Mouse (Mus musculus) cerebellum, adult 8-10 months (tissue): ENCODE results near the gene Pde4b.
A peak's percentile ranks its signal among the peaks of the same experiment; 100 is the strongest.

Experiments used
- DNase-seq: peaks from one replicate; pipeline ENCODE4 v3.0.0; 2022

Gene Pde4b

DNA sequence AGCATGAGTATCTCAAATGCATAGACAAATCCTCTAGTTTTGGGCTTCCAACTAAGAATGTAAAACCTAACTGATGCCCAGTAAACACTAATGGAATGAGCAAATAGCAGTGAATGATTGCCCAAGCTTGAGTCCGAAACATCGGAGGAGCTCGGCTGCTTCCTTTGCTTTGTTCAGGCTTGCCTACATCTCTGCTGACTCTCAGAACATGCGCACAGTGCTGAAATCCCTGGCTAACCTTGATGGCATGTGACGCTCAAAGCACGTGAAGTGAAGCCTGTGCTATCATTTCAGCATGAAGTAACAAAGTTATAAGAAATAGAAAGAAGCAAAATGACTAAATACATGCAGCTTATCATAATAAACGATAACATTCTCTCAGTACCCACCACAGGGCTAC is 425.6 kb downstream of the Pde4b start:
- no peak for DNase-seq

DNA sequence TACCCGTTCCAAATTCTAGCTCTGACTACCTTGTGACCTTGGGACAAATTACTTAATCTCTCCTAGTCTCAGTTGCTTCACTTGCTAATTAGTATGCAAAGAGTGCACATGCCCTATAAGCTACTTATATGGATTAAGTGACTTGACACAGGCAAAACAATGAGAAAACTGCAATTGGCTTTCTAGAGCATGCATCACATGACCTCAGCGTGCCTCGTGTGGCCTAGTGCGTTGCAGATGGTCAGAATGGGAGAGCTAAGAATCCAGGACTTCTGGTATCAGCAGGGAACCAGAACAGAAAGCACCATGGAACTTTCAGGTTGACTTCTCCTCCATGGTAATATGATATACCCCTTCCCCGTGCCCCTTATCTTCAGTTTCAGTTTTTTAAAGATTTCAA is 426.2 kb downstream of the Pde4b start:
- no peak for DNase-seq

DNA sequence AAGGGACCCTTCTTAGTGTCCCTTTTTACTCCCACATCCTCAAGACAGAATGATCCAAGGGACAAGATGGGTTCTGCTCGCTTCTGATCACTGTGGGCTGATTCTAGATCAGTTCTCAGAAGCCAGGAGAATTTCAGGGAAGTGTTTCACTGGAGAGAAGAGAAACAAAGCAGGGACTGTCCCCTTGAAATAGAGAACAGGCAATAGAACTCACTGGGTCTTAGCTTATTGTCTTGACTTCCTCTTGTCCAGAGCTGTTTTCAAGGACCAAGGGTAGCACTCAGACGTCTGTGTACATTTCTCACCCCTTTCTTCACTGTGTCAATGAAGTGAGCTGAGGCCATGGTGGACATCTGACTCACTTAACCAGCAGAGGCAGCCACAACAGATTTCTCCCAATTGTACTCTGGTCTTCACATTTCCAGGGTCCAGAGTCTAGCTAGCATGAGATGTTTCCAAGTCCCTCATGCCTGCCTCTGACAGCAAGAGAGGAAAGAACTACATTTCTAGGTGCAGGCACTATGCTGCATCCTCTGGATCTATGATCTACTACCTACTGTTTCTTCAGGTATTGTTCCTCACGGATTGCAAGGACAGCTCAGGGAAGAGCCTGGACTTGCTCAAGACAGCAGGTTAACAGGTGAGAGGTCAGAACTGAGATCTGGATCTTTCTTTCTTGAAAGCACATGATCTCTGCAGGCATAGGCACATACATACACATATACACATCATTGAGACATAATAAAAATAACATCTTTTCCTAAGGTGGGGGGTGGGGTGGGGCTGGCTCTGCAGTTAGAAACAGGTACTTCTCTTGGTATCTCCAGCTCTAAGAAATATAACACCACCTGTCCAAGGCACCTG is 427.9 kb downstream of the Pde4b start:
- DNase-seq = no peak

DNA sequence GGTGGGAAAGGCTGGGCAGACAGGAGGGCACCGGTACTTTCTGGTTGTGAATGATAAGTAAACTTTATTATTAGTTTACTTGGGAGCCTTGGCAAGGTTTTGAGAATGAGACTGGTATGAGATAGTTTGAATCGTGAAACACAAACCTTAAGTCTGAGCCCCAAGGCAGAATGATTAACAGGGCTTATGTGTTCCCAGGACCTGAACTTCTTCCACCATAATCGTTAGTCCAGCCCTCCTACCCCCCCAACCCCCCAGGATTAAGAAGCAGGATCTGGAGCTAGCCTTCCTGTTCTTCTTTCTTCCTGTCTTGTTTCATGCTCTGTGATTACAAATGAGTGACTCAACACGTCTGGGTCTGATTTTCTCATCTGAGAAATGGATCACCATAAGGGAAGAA is 429.1 kb downstream of the Pde4b start:
- no peak for DNase-seq

DNA sequence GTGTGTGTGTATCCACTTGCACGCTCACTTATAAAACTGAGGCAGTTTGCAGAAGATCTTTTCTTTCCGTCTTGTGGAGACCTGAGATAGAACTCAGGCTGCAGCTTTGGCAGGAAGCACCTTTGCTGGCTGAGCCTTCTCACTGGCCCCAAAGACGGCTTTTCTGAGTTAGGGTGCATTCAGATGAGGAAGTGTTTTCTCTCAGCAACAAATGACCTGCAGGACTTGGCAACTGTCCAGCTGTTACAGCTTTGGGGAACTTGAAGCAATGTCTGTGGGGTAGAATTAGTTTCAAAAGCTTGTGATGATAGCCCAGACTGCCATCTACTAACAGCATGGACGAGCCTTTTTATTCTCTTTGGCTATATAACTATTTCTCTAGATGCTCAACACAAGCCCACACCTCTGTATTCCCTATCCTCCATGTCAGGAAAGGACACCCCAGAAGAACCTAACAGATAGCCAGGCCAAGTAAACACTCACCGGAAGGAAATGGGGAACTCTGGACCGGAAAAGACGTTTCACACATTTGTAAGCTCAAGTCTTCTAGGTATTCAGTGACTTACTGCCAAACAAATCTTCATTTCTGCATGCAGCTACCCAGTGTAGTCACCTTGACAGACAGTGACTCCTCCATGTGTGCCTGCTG is 429.8 kb downstream of the Pde4b start:
- DNase-seq = peak; percentile 35

DNA sequence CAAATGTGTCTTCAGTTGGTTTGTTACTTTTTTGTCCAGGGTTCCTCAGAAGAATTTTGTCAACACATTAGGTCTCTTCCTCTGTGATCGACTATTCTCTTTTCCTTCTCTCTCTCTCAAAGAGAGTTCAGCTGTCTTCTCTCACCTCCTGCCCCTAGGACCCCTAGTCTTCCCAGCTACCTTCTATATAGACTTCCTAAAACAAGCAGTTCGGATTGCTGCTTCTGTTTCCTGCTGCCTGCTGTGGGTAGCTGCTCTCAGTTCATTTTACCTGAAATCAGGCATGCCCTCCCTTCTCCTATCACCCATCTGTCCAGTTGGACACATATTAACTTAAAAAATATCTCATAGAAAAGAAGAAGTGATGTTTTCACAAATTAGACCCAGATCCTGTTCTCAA is 430.3 kb downstream of the Pde4b start:
- DNase-seq = no peak

DNA sequence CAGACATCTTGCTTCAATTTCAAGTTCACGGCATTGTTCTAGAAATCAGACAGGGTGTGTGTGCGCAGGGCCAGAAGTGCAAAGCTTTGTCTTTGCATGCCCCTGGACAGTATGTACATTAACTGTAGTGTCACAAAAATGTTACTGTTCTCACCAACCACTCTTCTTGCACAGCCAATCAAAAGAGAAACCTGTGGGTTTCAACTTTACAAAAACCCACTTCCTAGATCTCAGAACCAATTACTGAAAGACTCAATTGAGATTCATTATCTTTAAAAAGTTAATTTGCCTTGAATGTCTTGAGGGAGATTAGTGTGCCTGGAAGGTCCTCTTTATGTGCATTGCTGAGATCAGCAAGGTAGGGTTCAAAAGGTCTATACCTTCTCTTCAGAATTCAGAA is 431.0 kb downstream of the Pde4b start:
- no peak for DNase-seq

DNA sequence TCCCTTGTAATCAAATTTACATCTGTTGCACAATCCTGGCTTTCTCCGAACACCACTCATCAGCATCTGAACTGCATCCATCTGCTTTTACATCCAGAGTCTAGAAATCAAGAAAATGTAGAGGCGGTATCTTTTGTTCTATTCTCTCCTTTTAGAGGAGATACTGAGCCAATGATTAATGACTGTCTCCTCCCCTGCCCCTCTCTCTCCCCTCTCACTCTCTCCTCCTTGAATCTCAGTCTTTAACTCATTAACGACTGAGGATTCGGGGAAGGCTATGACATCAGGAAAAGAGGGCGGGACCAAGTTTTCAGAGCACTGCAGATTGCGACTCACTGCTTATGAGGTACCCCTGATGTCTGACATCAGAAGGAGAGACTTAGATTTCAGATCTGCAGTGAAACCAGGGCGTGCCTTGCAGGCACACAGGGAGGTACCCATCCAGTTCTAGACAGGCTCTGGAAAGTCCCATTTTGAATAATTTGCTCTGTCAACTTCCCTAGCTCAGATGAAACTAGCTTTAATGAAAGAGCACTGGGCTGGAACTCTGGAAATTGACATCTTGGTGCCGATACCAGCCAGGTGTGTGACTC is 433.4 kb downstream of the Pde4b start:
- DNase-seq = no peak

DNA sequence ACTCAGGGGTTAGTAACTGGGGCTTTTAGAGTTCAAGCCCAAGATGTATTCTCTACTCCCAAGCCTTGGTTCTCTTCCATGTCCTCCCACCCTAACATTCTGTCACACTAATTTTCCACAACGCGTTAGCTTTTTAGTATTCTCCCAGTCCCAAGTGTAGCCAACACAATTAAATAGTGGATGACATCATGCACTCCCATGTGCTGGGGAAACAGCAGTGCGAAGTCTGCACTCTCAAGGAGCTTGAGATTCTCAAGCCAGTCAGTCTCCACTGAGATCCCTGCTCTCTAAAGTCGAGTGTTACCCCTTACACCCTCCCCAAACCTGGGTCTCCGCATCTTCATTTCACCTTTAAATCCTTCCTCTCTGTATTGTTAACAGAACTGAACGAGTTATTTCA is 434.1 kb downstream of the Pde4b start:
- no peak for DNase-seq

DNA sequence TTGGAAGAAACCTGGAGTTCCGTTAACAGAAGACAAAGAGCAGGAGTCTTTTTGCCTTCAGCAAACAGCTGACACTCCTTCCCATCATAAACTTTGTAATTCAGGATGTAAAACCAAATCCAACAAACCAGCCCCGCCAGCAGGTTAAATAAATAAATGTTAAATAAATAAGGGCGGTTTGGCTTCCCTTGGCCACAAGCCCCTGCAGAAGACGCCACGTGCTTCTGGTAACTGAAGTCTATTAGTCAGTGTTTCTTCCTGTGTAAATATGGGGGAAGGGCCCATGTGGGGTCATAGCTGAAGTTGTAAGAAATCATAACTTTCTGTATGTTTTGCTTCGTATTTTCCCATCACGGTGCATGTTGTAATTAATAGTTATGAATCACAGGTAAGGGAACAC is 440.0 kb downstream of the Pde4b start:
- DNase-seq = no peak

DNA sequence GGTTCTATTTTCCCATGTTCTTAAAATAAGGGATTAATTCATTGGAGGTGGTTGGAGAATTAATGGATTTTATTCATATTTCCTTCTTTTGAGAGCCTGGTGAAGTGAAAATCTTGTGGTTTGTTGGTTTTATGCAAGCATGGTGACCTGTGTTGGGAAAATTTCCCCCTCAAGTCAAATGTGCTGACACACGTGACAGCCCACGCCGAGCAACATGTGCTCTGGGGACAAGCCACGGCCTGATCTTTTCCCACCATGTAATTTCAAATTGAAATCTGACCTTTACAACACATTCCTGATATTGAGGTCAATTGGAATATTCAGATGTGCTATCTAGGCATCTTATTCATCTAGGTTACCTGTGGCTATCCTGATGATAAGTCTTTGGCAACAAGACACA is 443.5 kb downstream of the Pde4b start:
- no peak for DNase-seq

DNA sequence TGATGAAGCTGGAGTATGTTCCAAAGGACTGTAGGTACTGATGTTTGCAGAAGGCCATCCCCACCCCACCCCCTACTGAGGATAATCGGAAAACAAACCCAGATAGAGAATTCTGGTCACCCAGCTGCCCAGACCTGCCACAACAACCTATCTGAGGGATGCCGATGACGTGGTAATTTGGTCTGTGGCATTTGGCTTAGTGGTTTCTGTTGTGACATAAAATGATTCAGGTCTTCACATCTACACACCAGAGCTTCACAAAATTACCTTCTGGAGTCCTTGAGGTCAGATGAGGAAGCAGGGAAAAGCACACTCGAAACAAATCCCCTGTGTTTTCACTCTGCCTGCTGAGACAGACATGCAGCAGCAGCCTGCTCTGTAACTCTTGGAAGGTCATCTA is 444.4 kb downstream of the Pde4b start:
- no peak for DNase-seq

DNA sequence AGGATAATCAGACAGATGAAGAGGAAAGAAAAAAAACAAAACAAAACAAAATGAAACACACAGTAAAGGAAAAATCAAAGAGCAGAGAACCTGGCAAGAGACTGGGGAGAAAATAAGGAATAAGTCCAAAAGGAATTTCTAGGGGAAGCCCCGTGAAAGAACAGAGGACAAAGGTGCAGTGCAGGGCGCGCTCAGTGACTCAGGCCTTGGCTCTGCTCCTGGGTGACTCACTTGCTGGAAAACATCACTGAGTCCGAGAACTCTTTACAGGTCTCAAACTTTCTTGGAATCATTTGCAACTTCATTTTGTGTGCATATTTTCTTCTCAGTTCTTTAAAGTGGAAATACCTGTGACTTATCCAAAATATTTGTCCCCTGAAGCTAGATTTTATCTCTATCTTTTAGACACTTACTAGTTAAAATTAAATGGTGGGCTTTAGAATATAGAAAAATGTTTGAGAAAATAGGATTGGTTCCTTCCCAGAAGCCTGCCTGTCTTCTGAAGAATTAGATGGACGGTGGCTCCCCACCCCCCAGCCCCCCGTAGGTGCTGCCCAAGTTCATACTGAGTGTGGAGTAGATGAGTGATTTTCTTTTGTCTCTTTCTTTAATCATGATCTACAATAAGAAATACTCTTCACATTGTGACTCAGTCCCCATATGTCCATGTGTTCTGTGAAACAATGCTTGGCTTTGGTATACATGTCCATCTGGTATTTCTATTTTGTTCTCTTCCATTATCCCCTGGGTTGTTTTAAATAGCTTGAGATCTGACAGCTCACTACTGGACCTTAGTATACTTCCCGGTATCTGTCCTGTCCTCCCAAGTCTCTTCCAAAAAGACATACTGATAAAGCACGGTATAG is 446.1 kb downstream of the Pde4b start:
- peak; percentile 71 for DNase-seq

DNA sequence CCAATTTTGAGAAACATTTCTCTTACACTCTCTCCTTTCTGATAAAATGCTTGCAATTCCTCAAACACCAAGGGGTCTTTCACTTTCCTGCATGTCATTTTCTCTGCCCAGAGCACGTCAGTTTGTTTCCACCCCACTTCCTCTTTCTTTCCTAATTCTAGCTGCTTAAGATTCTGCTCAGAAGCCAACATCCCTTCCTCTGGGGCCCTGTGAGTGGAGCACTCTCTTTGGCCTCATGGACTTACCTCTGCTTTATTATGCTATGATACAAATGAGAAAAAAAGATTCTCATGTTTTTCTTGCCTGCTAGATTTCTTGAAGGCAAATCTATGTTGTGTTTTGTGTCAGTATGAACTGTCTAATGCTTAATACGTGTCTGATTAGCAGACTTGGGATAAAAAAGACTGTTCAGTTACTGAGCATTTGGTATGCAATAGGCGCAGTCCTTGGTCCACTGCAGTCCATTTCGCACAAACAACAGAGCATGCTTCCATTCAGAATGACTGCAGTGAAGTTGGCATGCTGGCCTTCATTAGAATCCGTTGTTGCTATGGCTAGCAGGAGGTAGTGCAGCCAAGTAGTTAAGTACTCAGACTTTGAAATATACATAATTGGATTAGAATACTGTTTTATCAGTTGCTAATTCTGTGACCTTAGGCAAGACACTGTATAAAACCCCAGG is 446.8 kb downstream of the Pde4b start:
- peak; percentile 38 for DNase-seq

DNA sequence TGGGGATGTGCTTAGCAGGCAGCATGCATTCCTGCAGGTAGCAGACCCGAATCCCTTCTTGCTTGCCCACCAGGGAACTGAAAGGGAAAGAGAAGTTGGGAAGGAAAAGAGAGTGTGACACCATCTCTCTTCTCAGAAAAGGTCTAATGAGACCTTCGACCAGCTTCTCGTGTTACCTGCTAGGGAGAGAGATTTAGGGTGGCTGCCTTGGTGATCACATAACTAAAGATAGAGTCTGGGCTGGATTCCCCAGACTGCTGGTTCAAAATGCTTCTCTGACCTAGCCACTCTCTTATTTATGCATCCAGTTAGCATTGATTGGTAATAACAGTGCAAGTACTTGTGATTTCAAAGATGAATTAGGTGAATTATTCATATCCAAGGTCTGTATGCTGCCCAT is 448.5 kb downstream of the Pde4b start:
- DNase-seq = no peak

DNA sequence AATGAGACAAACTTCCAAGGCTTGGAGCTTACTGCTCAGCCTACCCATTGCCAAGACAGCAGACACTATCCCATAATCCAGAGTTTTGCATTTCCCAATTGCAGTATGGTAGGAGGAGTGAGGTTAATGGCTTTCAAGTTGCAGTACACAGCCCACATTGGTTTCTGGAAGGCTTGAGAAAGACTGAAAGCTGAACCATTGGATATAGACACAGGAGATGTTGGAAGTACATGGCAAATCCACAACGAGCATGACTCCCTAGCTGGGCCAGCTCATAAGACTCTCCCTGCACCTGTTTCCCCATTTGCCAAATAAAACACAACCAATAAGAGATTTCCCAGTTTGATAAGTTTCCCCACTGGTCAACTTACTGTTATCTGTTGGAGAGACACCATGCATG is 450.9 kb downstream of the Pde4b start:
- DNase-seq = no peak

DNA sequence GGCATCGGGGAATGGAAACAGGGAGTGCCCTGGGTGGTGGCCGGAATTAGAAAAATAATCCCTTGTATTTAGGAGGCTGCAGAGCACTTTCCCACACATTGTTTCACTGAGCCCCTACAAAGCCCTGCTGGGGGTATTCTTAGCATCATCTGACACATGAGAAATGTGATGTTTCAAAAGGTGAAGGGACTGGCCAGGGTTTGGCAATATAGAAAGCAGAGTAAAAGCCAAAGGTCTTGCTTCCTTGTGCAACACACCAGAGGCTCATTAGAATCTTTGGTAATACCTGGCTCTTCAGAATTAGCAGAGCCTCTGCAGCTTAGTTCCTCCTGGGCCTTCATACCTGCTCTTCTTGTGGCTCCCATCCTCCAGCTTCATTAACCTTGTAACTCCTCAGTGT is 451.4 kb downstream of the Pde4b start:
- no peak for DNase-seq

DNA sequence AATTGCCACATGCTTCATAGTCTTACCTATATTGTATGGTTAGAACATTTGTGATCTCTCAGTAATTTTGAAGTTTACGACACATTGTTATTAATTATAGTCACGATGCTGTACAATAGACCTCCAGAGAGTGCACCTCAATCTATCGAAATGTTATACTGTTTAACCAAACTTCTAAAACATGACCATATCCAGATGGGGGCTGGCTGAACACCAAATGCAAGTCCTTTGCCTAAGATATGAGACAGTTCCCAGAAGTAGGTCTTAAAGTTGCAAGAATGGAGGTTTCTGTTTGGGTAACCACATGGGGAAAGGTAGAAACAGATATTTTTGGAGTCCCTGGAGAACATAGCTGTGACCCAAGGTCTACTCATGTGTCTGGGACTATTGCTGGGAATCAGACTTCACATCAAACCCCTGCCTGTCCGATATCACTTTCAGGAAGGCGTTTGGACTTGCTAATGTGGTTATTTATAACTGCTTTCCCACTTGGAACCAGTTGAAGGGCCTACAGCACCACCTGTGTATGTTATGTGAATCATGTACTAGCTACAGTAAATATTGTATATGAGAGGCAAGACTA is 452.3 kb downstream of the Pde4b start:
- no peak for DNase-seq

DNA sequence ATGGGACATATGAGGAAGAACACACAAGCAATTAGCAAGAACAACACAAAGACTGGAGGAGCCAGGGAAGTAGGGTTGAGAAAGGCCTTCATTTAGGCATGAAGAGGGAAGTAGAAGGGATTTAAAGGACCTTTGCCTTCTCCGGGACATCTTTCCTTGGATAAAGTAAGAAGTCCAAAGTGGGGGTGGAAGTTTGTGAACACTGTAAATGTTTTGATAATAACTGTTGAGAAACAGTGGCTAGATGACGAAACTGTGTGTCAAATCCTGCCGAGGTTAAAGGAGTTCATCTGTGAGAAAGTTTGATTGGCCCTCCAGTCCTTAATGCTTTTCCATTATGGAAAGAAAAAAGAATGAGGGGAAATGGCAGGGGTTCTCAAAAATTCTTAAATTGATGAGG is 455.6 kb downstream of the Pde4b start:
- no peak for DNase-seq

DNA sequence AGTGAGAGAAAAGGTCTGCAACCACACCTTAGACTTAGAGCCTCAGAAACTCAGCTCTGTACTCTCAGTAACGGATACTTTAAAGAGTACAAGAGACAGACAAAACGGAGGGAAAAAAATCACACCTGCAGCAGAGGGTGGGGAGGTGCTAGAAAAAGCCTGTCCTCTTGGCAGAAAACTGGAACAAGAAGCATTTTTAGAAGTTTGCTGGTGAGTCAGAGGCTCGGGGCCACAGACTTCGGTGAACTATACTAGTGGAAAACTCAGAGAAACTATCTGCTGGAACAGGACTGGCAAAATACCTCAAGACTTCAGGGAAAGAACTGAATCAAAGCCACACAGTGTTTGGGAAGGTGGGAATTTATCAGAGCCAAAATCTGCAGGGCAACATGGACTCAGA is 457.9 kb downstream of the Pde4b start:
- DNase-seq = no peak

DNA sequence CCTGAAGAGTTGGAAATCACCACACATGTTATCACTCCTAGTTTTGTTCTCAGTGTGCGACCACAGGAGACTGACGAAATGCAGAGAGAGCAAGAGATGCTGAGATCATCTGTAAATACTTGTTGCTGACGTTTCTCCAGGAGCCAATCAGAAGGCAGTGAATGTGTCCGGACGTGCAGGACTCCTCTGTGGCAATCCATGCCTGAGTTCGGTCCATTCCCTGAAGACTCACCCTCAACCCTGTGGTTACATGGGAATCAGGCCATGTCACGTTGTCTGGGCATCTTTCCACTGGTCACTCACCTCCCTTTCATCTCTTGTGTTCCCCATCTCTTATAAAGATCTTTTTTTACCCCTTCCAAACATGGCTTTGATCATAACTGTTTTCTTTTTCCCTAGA is 468.2 kb downstream of the Pde4b start:
- no peak for DNase-seq

DNA sequence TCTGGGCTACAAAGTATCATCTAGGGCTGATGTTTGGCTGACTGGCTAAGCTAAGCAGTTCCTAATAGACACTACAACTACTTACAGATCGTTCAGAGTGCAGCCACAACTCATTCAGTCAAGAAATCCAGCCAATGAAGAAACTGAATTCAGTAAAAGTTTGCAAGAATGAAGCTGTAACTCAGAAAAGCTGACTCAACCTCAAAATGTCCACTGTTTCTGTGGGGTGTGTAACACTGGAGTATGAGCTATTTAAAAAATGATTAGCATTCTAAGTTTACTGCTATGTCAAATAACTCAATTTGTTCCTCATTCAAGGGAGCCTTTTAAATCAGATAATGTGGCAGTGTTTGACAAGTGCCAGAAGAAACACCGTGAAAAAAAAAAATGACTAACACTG is 469.7 kb downstream of the Pde4b start:
- no peak for DNase-seq
